Mouse (Mus musculus): ENCODE measurements around the gene Filip1l.

Filip1l gene

GRCm38 (mm10) chr16:57536511-57536910 is 183.6 kb downstream of the Filip1l start:
- no peak for DNase-seq

- DNase-seq = no peak
Observed at GRCm38 (mm10) chr16:57543243-57543642, 190.3 kb downstream of the Filip1l start.

GRCm38 (mm10) chr16:57544441-57544840 is 191.5 kb downstream of the Filip1l start:
- DNase-seq = no peak

- DNase-seq = no peak
Observed at GRCm38 (mm10) chr16:57546355-57546754, 193.5 kb downstream of the Filip1l start.

- DNase-seq = no peak
Observed at GRCm38 (mm10) chr16:57548608-57549007, 195.7 kb downstream of the Filip1l start.

- peak; percentile 39 to 62 for DNase-seq
Observed at GRCm38 (mm10) chr16:57549061-57550037, 196.5 kb downstream of the Filip1l start.

GRCm38 (mm10) chr16:57550088-57550487 is 197.2 kb downstream of the Filip1l start:
- DNase-seq = no peak

- no peak for DNase-seq
Observed at GRCm38 (mm10) chr16:57550817-57551216, 197.9 kb downstream of the Filip1l start.

GRCm38 (mm10) chr16:57551617-57552016 is 198.7 kb downstream of the Filip1l start:
- no peak for DNase-seq

GRCm38 (mm10) chr16:57552709-57553108 is 199.8 kb downstream of the Filip1l start:
- DNase-seq = no peak

- DNase-seq = no peak
Observed at GRCm38 (mm10) chr16:57553235-57553634, 200.3 kb downstream of the Filip1l start.

GRCm38 (mm10) chr16:57554886-57555400 is 202.1 kb downstream of the Filip1l start:
- no peak for DNase-seq

- DNase-seq = no peak
Observed at GRCm38 (mm10) chr16:57555667-57556066, 202.8 kb downstream of the Filip1l start.

GRCm38 (mm10) chr16:57556244-57556643 is 203.4 kb downstream of the Filip1l start:
- DNase-seq = no peak

GRCm38 (mm10) chr16:57558258-57558657 is 205.4 kb downstream of the Filip1l start:
- DNase-seq = no peak

- no peak for DNase-seq
Observed at GRCm38 (mm10) chr16:57560185-57560584, 207.3 kb downstream of the Filip1l start.

- no peak for DNase-seq
Observed at GRCm38 (mm10) chr16:57563453-57563852, 210.6 kb downstream of the Filip1l start.

GRCm38 (mm10) chr16:57564807-57565206 is 211.9 kb downstream of the Filip1l start:
- DNase-seq = no peak

GRCm38 (mm10) chr16:57566215-57566614 is 213.3 kb downstream of the Filip1l start:
- DNase-seq = no peak

GRCm38 (mm10) chr16:57568648-57569404 is 215.9 kb downstream of the Filip1l start:
- DNase-seq = no peak

- peak in 1 of 2 experiments; percentile 15 for DNase-seq
Observed at GRCm38 (mm10) chr16:57570789-57571311, 218.0 kb downstream of the Filip1l start.

GRCm38 (mm10) chr16:57573831-57574230 is 220.9 kb downstream of the Filip1l start:
- DNase-seq = no peak

GRCm38 (mm10) chr16:57575764-57576388 is 223.0 kb downstream of the Filip1l start:
- no peak for DNase-seq
